Mouse (Mus musculus): ENCODE results near the gene Klf9.

DNA sequence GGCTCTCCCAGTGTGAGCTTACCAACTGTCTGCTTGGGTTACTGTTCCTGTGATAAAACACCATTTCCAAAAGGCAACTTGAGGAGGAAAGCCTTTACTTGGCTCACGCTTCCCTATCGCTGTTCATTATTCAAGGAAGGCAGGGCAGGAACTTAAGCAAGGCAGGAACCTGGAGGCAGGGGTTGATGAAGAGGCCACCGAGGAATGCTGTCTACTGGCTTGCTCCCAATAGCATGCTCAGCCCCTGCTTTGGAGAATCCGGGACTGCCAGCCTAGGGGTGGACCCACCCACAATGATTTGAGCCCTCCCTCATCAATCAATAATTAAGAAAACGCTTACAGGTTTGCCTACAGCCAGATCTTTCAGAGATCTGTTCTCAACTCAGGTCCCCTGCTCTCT lies 47.5 kb upstream of the Klf9 start:
- no peak for TF ChIP-seq CTCF (IDR thresholded peaks at IDR 0.05; ENCODE audit: insufficient read depth, low read depth, low read length)
- no peak for TF ChIP-seq POLR2A (IDR thresholded peaks at IDR 0.05; ENCODE audit: insufficient read depth, low read depth, low read length)
